Mouse (Mus musculus): ENCODE measurements around the gene Def8.

Def8 gene

DNA sequence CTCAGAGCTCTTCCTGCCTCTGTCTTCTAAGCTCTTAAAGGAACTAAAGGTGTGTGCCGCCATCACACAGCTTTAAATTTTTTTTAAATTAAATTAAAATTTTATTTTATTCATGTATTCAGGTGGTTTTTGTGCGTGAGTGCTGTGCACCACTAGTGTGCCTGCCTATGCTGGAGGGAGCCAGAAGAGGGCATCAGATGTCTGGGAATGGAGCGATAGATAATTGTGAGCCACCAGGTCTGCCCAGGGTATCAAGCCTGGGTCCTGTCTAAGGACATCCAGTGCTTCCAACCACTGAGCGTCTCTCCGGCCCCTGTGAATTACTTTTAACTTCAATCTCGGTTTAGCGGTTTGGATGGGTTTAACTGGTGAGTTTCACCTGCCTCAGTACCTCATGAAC lies 59.3 kb downstream of the Def8 start:
- no peak for DNase-seq (ENCODE audit: low read depth, low spot score)

DNA sequence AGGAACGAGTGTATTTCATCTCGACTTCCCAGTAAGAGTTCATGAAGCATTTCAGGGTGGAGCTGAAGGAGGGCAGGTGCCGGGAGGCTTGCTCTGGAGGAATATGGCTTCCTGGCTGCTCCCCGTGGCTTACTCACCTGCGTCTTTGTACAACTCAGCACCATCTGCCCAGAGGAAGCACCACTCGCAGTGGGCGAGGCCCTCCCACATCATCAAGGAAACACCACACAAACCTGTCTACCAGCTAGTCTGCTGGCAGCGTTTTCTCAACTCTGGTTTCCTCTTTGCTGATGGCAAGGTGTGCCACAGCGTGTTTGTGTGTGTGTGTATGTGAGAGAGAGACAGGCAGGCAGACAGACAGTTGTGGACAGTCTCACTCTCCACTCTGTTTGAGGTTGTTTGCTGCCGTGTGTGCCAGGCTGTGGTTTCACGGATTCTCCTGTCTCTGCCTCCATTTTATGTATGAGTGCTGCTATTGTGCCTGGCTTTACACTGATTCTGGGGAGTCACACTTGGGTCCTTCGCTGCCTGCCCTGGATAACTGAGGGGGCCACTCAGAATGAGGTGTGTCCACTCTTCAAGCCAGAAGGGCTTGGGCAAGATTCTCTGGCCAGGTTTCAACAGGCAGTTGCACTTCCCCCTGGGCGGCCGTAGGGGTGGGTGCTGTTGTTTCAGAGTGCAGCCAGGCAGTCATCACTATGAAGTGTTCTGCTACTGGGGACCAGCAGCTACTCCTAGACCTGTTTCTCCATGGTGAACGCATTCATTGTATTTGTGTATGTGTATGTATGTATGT lies 68.2 kb downstream of the Def8 start:
- no peak for DNase-seq (ENCODE audit: low read depth, low spot score)

DNA sequence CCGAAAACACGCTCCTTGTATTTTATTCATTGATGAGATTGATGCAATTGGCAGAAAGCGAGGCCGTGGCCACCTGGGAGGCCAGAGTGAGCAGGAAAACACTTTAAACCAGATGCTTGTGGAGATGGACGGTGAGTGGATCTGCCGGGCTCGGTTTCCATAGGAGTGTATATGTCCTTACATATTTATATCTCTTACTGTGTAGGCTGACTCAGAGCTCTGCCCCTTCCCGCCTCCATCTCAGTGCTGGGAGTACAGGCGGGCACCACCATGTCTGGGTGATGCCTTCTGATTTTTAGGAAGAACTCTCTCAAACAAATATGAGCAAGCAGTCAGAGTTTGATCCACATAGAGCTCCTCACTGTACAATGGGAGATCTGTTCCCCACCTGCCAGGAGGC lies 69.6 kb downstream of the Def8 start:
- DNase-seq (ENCODE audit: low read depth, low spot score) = no peak

DNA sequence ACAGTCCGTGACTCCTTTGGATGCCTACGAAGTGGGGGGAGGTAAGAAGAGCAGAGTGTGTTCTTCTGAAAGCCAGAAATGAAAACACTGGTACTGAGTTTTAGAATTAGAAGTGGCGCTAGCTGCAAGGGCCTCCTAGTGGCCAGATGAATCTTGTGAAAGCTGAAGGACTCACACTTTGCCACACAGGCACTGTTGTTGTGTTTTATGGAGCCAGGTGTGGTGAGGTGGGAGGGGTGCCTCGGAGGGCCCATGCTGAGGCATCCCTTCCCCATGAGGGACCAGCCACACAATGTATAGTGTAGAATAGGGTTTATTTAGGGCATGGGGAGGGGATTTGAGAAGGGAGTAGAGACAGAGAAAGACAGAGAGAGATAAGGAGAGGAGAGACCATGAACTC lies 74.4 kb downstream of the Def8 start:
- no peak for DNase-seq (ENCODE audit: low read depth, low spot score)

DNA sequence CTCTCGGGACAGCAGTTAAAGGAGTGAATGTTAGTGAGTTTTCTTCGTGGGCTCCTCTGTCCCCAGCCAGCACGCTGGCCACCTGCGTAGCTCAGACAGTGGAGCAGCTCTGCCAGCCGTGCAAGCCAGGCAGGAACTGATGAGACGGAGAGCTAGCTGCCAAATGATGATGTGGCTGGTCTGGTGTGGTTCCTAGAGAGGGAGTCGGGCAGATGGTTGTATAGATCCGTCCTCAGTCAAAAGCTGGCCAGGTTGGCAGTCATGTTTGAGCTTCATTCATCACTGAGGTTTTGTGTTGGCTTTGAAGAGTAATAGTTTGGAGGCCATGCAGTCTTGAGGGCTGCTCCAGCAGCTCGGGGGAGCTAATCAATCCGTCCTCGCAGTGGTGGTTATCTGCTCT lies 75.6 kb downstream of the Def8 start:
- DNase-seq (ENCODE audit: low read depth, low spot score) = no peak

DNA sequence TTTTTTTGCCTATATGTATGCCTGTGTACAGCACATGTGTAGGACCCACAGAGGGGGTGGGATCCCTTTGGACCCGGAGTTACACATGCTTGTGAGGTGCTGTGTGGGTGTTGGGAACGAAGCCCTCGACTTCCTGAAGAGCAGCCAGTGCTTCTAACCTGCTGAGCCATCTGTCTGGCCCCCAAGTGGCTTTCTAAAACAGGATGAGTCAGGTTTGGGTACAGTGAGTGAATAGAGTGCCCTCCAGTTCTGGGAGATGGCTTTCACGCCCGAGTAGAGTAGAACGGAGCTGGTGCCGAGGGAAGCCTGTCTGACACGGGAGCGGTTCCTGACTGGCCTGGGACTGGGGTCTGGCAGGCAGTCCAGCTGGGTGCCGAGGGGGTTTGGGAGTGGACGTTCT lies 76.2 kb downstream of the Def8 start:
- no peak for DNase-seq (ENCODE audit: low read depth, low spot score)

DNA sequence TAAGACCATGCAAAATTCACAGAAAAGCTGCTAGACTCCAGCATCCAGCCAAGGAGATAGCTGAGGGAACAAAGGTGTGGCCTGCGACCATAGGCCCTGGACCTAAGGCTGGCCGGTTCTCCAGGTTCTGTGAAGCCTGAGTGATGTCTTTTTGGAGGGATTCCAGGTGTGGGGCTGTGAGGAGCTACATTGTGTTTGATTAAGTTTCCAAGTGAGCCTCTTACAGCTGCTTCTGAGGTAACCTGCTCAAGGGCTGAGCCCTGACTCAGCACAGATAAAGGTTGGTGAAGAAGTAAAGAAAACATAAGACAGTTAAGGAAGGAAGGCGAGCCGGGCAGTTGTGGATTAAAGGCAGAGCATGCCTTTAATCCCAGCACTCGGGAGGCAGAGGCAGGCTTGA lies 78.9 kb downstream of the Def8 start:
- no peak for DNase-seq (ENCODE audit: low read depth, low spot score)

DNA sequence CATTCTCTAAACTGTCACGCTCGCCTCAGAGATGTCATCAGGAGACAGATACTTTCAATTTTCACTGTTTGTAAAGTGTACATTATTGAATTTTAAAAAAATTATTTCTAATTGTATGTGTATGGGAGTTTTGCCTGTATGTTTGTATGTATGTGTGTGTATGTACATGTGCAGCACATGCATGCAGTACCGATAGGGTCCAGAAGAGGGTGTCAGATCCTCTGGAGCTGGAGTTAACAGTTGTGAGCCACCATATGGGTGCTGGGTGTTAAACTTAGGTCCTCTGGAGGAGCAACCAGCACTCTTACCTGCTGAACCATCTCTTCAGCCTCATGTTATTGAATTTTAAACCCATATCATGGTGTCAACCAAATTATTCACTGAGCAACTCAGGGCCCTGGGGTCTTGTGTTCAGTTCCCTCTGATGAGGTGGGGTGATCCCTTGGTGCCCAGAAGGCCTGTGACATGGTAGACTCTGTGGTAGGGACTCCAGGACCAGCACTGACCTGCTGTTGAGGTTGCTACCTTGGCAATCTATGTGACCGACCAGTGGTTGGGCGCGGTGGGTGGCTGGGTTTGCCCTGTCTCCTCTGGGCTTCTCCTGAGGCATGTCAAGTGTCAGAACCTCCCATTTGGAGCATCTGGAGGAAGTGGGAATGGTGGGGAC lies 80.6 kb downstream of the Def8 start:
- DNase-seq (ENCODE audit: low read depth, low spot score) = no peak

DNA sequence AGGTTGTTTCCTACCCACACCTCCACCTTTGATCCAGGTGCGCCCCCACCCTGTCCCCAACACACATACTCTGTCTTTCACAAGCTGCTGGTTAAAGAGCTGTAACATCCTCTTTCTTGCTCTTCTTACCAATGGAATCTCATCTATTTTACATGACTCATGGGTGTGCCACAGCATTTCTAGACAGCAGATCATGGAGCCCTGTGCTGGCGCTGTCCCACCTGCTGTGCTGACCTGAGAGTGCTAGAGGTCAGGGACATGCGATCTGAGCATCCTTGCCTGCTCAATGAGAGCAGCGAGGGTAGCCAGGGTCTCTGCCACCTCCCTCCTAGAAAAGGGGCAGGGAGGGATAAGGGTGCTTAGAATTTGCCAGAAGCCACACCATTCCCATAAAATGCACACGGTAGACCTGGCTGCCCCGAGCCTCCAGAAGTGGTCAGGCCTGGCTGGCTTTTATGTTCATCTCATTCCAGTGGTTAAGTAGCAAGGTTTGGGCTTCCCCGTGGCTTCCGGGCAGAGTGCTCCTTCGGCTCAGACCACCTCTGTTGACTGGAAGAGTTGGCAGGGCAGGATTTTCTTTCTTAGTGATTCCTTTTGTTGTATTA lies 81.4 kb downstream of the Def8 start:
- no peak for DNase-seq (ENCODE audit: low read depth, low spot score)

DNA sequence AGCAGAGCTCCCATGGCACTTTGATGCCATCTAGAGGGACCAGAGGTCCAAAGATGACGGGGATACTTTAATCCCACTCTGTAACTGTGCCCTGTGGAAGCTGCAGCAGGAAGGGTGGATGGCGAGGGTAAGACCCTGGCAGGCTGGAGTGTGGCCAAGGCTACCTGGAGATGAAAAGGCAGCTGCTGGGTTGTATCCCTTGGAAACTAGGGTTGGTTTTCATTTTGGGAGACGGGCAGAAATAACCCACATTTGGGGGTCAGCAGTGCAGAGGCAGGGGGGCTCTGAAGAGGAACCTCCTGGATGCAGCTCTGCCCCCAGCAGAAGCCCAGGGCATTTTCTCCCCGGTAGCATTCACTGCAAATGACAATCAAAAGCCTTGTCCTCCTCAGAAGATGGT lies 81.9 kb downstream of the Def8 start:
- no peak for DNase-seq (ENCODE audit: low read depth, low spot score)

DNA sequence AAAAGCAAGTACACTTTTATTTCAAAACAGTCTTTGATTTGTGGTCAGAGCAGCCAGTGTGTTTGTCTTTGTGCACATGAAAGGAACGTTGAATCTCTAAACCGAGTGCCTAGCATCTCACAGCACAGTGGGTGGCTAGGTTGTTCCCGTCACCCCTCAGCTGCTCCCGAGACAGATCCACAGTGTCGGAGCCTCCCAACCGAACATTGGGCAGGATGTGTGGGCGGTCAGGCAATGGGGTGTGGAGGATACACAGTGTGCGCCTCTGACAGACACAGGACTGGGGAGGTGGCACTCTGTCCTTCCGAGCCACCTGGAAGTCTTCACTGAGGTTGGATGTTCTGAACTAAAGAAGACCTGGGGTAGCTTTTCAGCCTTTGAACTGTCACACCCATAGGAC lies 82.4 kb downstream of the Def8 start:
- DNase-seq (ENCODE audit: low read depth, low spot score) = no peak

DNA sequence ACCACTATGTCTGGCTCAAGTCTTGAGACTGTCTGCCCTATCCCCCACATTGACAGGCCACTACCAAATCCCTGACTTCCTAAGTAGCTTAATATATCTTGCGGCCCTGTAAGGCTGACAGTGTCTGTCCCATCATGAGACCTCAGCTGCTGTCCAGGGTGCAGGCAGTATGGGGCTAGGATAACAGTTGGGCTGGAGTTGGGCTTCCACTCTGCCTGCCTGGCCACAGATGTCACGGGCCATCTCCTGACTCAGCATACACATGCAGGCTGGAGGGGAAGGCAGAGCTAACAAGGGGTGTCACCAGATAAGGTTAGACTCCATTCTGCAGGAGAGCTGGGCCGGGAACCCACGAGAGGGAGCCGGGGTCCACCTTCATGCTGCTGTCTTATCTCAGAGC lies 83.8 kb downstream of the Def8 start:
- DNase-seq (ENCODE audit: low read depth, low spot score) = no peak

DNA sequence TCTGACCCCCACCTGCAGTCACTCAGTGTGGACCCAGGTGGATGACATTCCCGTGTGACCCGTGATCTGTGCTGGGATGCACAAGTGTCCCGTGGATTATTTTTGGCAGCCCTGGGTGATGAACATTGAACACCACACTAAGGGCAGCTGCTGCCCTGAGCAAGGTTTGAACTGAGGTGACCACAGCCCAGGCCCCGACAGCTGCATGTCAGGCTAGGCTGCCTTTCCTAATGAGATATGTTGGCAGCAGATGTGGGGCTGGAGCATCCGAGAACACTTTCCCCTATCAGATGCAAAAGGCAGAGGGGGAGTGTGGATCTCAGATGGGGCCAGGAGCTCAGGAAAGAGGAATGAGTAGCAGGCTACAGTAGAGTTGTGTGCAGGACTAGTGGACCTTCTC lies 87.5 kb downstream of the Def8 start:
- DNase-seq (ENCODE audit: low read depth, low spot score) = no peak

Data from mesoderm, embryonic 11.5 days (tissue).